Mouse (Mus musculus): ENCODE results near the gene Obscn. TPM values are rescaled to one million over a fixed set of nuclear protein-coding genes. Genes with fewer than 3 reads are reported as not detected.

Gene Obscn
- polyA plus RNA-seq, 1 experiment: 6.2 TPM

- no peak for TF ChIP-seq CTCF (conservative IDR thresholded peaks at IDR 0.05; ENCODE audit: insufficient read depth, insufficient read length, low read depth, low read length)
- TF ChIP-seq POLR2A (IDR thresholded peaks at IDR 0.05; ENCODE audit: low read depth, low read length): no peak
- H3K4me1 ChIP-seq (ENCODE audit: control insufficient read depth, insufficient read depth, low read length): no peaks in the 10 kb centered on the region
- 63% methylated on average over 3 of the region's 3 CpGs for WGBS
- no peak overlapping the region for H3K4me3 ChIP-seq (ENCODE audit: insufficient read depth, low read depth, low read length)
- DNase-seq: no peak
- no peaks in the 10 kb centered on the region for H3K27me3 ChIP-seq (replicated peaks; ENCODE audit: control insufficient read depth, insufficient read depth, low read length)
- H3K27ac ChIP-seq (ENCODE audit: insufficient read depth, low read depth, low read length): no peak overlapping the region
- H3K36me3 ChIP-seq (ENCODE audit: control insufficient read depth, insufficient read depth, low read length): no peaks in the 10 kb centered on the region
These were observed 78.2 kb downstream of the Obscn start for GRCm38 (mm10) chr11:59058025-59058424.

GRCm38 (mm10) chr11:59051031-59051430 lies 85.2 kb downstream of the Obscn start:
- DNase-seq: no peak
- TF ChIP-seq POLR2A (IDR thresholded peaks at IDR 0.05; ENCODE audit: low read depth, low read length) (no peak), CTCF (conservative IDR thresholded peaks at IDR 0.05; ENCODE audit: insufficient read depth, insufficient read length, low read depth, low read length) (no peak)
- H3K27me3 ChIP-seq (replicated peaks; ENCODE audit: control insufficient read depth, insufficient read depth, low read length): no peaks in the 10 kb centered on the region
- 60% methylated on average over 9 of the region's 9 CpGs for WGBS
- no peaks in the 10 kb centered on the region for H3K36me3 ChIP-seq (ENCODE audit: control insufficient read depth, insufficient read depth, low read length)
- no peak overlapping the region for H3K4me3 ChIP-seq (ENCODE audit: insufficient read depth, low read depth, low read length)
- no peaks in the 10 kb centered on the region for H3K4me1 ChIP-seq (ENCODE audit: control insufficient read depth, insufficient read depth, low read length)
- H3K27ac ChIP-seq (ENCODE audit: insufficient read depth, low read depth, low read length): no peak overlapping the region

- WGBS: 85% methylated on average over 15 of the region's 15 CpGs
- no peaks in the 10 kb centered on the region for H3K27me3 ChIP-seq (replicated peaks; ENCODE audit: control insufficient read depth, insufficient read depth, low read length)
- H3K4me3 ChIP-seq (ENCODE audit: insufficient read depth, low read depth, low read length): no peak overlapping the region
- no peak for DNase-seq
- TF ChIP-seq POLR2A (IDR thresholded peaks at IDR 0.05; ENCODE audit: low read depth, low read length) (no peak), CTCF (conservative IDR thresholded peaks at IDR 0.05; ENCODE audit: insufficient read depth, insufficient read length, low read depth, low read length) (no peak)
- no peak overlapping the region for H3K27ac ChIP-seq (ENCODE audit: insufficient read depth, low read depth, low read length)
- H3K36me3 ChIP-seq (ENCODE audit: control insufficient read depth, insufficient read depth, low read length): no peaks in the 10 kb centered on the region
- no peaks in the 10 kb centered on the region for H3K4me1 ChIP-seq (ENCODE audit: control insufficient read depth, insufficient read depth, low read length)
These were observed 91.4 kb downstream of the Obscn start for GRCm38 (mm10) chr11:59044703-59045330.

- TF ChIP-seq POLR2A (IDR thresholded peaks at IDR 0.05; ENCODE audit: low read depth, low read length) (no peak), CTCF (conservative IDR thresholded peaks at IDR 0.05; ENCODE audit: insufficient read depth, insufficient read length, low read depth, low read length) (0 out of 2 replicates have a peak, but pooled peaks have one; percentile 9)
- H3K27me3 ChIP-seq (replicated peaks; ENCODE audit: control insufficient read depth, insufficient read depth, low read length): no peaks in the 10 kb centered on the region
- DNase-seq: no peak
- no peak overlapping the region for H3K4me3 ChIP-seq (ENCODE audit: insufficient read depth, low read depth, low read length)
- 92% methylated on average over 13 of the region's 13 CpGs for WGBS
- no peak overlapping the region for H3K27ac ChIP-seq (ENCODE audit: insufficient read depth, low read depth, low read length)
- H3K36me3 ChIP-seq (ENCODE audit: control insufficient read depth, insufficient read depth, low read length): no peaks in the 10 kb centered on the region
- H3K4me1 ChIP-seq (ENCODE audit: control insufficient read depth, insufficient read depth, low read length): no peaks in the 10 kb centered on the region
These were observed 107.2 kb downstream of the Obscn start for GRCm38 (mm10) chr11:59029003-59029402.

GRCm38 (mm10) chr11:59026411-59026810 lies 109.8 kb downstream of the Obscn start:
- 20% methylated on average over 6 of the region's 6 CpGs for WGBS
- H3K4me1 ChIP-seq (ENCODE audit: control insufficient read depth, insufficient read depth, low read length): no peaks in the 10 kb centered on the region
- H3K27me3 ChIP-seq (replicated peaks; ENCODE audit: control insufficient read depth, insufficient read depth, low read length): no peaks in the 10 kb centered on the region
- H3K27ac ChIP-seq (ENCODE audit: insufficient read depth, low read depth, low read length): no peak overlapping the region
- TF ChIP-seq POLR2A (IDR thresholded peaks at IDR 0.05; ENCODE audit: low read depth, low read length): no peak
- TF ChIP-seq CTCF (conservative IDR thresholded peaks at IDR 0.05; ENCODE audit: insufficient read depth, insufficient read length, low read depth, low read length): no peak
- H3K4me3 ChIP-seq (ENCODE audit: insufficient read depth, low read depth, low read length): no peak overlapping the region
- DNase-seq: no peak
- H3K36me3 ChIP-seq (ENCODE audit: control insufficient read depth, insufficient read depth, low read length): no peaks in the 10 kb centered on the region

GRCm38 (mm10) chr11:59015052-59015451 lies 121.2 kb downstream of the Obscn start:
- H3K27ac ChIP-seq (ENCODE audit: insufficient read depth, low read depth, low read length): no peak overlapping the region
- no peaks in the 10 kb centered on the region for H3K36me3 ChIP-seq (ENCODE audit: control insufficient read depth, insufficient read depth, low read length)
- H3K4me3 ChIP-seq (ENCODE audit: insufficient read depth, low read depth, low read length): no peak overlapping the region
- 33% methylated on average over 9 of the region's 9 CpGs for WGBS
- TF ChIP-seq POLR2A (IDR thresholded peaks at IDR 0.05; ENCODE audit: low read depth, low read length) (no peak), CTCF (conservative IDR thresholded peaks at IDR 0.05; ENCODE audit: insufficient read depth, insufficient read length, low read depth, low read length) (peak; percentile 51)
- H3K27me3 ChIP-seq (replicated peaks; ENCODE audit: control insufficient read depth, insufficient read depth, low read length): no peaks in the 10 kb centered on the region
- H3K4me1 ChIP-seq (ENCODE audit: control insufficient read depth, insufficient read depth, low read length): no peaks in the 10 kb centered on the region
- DNase-seq: no peak

- no peaks in the 10 kb centered on the region for H3K4me1 ChIP-seq (ENCODE audit: control insufficient read depth, insufficient read depth, low read length)
- TF ChIP-seq CTCF (conservative IDR thresholded peaks at IDR 0.05; ENCODE audit: insufficient read depth, insufficient read length, low read depth, low read length) (no peak), POLR2A (IDR thresholded peaks at IDR 0.05; ENCODE audit: low read depth, low read length) (no peak)
- no peak overlapping the region for H3K4me3 ChIP-seq (ENCODE audit: insufficient read depth, low read depth, low read length)
- DNase-seq: no peak
- no peaks in the 10 kb centered on the region for H3K27me3 ChIP-seq (replicated peaks; ENCODE audit: control insufficient read depth, insufficient read depth, low read length)
- no peak overlapping the region for H3K27ac ChIP-seq (ENCODE audit: insufficient read depth, low read depth, low read length)
- H3K36me3 ChIP-seq (ENCODE audit: control insufficient read depth, insufficient read depth, low read length): no peaks in the 10 kb centered on the region
- WGBS: 91% methylated on average over 7 of the region's 7 CpGs
These were observed 133.7 kb downstream of the Obscn start for GRCm38 (mm10) chr11:59002327-59003079.
